ENCODE assay signal across 8 mouse cellular contexts in the genomic region with DNA sequence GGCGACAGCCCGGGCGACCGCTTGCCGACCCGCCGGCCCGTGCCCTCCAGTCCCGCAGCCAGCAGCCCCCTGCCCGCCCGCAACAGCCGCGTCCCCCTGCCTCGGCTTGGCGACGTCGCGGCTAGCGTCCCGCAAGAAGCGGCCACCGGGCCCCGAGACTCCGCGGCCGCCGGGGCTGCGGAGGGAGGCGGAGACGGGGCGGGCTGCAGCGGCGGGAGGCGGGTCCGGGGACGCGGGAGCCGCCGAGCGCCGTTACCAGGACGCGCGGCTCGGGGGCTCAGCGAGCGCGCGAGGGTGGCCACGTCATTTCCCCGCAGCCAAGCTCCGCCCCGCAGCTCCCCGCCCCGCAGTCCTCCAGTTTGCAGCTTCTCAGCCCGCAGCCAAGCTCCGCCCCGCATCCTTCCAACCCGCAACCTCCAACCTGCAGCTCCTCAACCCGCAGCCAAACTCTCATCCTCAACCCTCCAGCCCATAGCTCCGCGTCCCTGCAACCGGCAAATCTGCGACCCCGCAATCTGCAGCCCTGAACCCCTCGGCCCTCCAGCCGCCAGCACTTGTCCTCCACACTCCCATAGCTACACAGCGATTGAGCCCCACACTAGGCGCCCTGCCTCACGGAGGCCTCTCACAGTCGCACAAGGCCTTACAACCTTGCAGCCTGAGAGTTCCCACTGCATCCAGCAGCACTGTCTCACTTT. TPM values are rescaled to one million over a fixed set of nuclear protein-coding genes. Genes with fewer than 3 reads are reported as not detected.
DNase-seq lines count a peak whose midpoint lies in the region; ATAC-seq and TF ChIP-seq lines count a peak whose summit lies in the region.
"Had no signal": no experiment of that assay in that cellular context is flagged by ENCODE, and none has a peak within 500 bp of the region (broad histone marks: within the 10 kb centered on the region; RNA-seq: fewer than 3 reads in every experiment).

A gene (minus strand): TSS at position 169 of the 698 bp plus-strand sequence.

- 5% methylated on average over 49 of the region's 71 CpGs for WGBS in intestine, postnatal 0 days

- no peaks in the 10 kb centered on the region for H3K4me1 ChIP-seq in intestine, postnatal 0 days (replicated peaks; ENCODE audit: control insufficient read depth, insufficient read depth, low read length)

- no peak for TF ChIP-seq CTCF in intestine, postnatal 0 days (IDR thresholded peaks at IDR 0.05; ENCODE audit: low read depth)

- peaks cover 8% of the 10 kb centered on the region for H3K27me3 ChIP-seq in intestine, postnatal 0 days (replicated peaks; ENCODE audit: control insufficient read depth, insufficient read depth, low read length)

- H3K4me3 ChIP-seq in intestine, postnatal 0 days (ENCODE audit: low read depth, low read length), result peak within 1 kb of the TSS; percentile 69

- H3K27ac ChIP-seq in intestine, postnatal 0 days (ENCODE audit: low read depth, low read length), result no peak within 1 kb of the TSS
- H3K27ac ChIP-seq: macrophage had no signal

- H3K4me2 ChIP-seq in intestine, postnatal 0 days (replicated peaks; ENCODE audit: low read depth), result peak within 1 kb of the TSS; percentile 99

- no peaks in the 10 kb centered on the region for H3K36me3 ChIP-seq in intestine, postnatal 0 days (ENCODE audit: control insufficient read depth, insufficient read depth)

- peak; percentile 66 for DNase-seq in adrenal gland, postnatal 25 days
- DNase-seq in embryo, embryonic 11.5 days (ENCODE audit: low read depth, low spot score), result peak; percentile 46
- DNase-seq in left cerebral cortex, postnatal 25 days (ENCODE audit: low spot score in 2 of 2), result peak; percentile 89 to 93
- peak; percentile 83 to 86 for DNase-seq in right cerebral cortex, postnatal 36 days (ENCODE audit: low spot score in 2 of 2)

- H3K9ac ChIP-seq in intestine, postnatal 0 days (ENCODE audit: low read depth, low read length), result peak within 1 kb of the TSS; percentile 53

- intact Hi-C loops in left cerebral cortex, postnatal 25 days (cut with DNase I), result loop anchor here (5.0 kb wide), 1 partner anchor 119 kb away; a partner anchor contains a TSS

- ATAC-seq in granulocyte monocyte progenitor cell, adult 5-6 weeks (replicated peaks; ENCODE audit: poor library complexity, severe bottlenecking), result peak; percentile 91
- peak; percentile 57 for ATAC-seq in intestine, postnatal 0 days
- ATAC-seq in megakaryocyte-erythroid progenitor cell, adult 5-6 weeks (replicated peaks; ENCODE audit: low FRiP score, low TSS enrichment, poor library complexity, severe bottlenecking), result peak; percentile 68

- H3K9me3 ChIP-seq in intestine, postnatal 0 days (ENCODE audit: control insufficient read depth), result no peaks in the 10 kb centered on the region

RNA-seq across cellular contexts. Expression of the gene that starts here (rescaled TPM):
- 2.4 and 2.5 TPM in 2 replicates for total RNA-seq in adrenal gland, postnatal 25 days (2021)
- 1.7 TPM in 1 of 2 replicates, not detected in the other for total RNA-seq in granulocyte monocyte progenitor cell, adult 5-6 weeks (2014; fragmentation: Nextera tagmentation)
- 0.43 and 3.4 TPM in 2 replicates for total RNA-seq in granulocyte monocyte progenitor cell, adult 5-6 weeks (2017)
- 0.56 and 1.1 TPM in 2 replicates for polyA plus RNA-seq in intestine, postnatal 0 days (2015; fragmentation: Nextera tagmentation; extraction: Ambion mirVana)
- 10 to 100 TPM; 23.7 to 30.3 TPM for total RNA-seq in left cerebral cortex, postnatal 25 days (2021)
- 2.0 and 3.2 TPM in 2 replicates for total RNA-seq in megakaryocyte-erythroid progenitor cell, adult 5-6 weeks (2014; fragmentation: Nextera tagmentation)
- total RNA-seq in megakaryocyte-erythroid progenitor cell, adult 5-6 weeks (2017), result 4.5 and 14.9 TPM in 2 replicates
- polyA plus RNA-seq: macrophage had no signal
